Mouse (Mus musculus): ENCODE measurements around the gene Fam229b.

DNA sequence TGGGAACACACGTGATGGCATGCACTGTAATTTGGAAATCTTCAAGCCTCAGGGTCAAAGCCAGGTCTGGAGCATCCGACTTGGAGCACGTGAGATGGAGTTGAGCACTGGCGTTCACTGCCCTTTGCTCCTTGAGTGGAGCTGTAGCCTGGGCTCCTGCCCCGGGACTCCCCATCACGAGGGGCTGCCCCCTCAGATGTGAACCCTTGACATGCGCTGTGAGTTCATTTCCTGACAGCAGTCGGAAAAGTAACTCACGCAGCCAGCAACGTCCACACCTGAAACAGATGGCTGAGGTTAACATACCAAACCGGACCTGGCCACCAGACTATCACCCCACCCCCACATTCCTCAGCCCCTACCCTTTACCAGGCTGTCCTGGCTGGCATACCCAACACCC is 33.9 kb upstream of the Fam229b start:
- TF ChIP-seq CTCF (IDR thresholded peaks at IDR 0.05; ENCODE audit: low read depth, low read length): no peak
- TF ChIP-seq POLR2AphosphoS5 (IDR thresholded peaks at IDR 0.05; ENCODE audit: insufficient replicate concordance, low read depth, low read length): no peak
- TF ChIP-seq GATA1 (IDR thresholded peaks at IDR 0.05; ENCODE audit: borderline replicate concordance, low read length): no peak
